Mouse (Mus musculus) myocyte (in vitro differentiated cells): ENCODE data around the gene Fermt2. TPM values are rescaled to one million over a fixed set of nuclear protein-coding genes. Genes with fewer than 3 reads are reported as not detected.

Experiments
- H3K27me3 ChIP-seq: one replicate; pipeline ENCODE4 v1.6.1; 2011; ENCODE audit not compliant: control insufficient read depth, insufficient read depth, insufficient read length
- H3K36me3 ChIP-seq: one replicate; pipeline ENCODE4 v1.6.1; 2011; ENCODE audit not compliant: control insufficient read depth, insufficient read depth
- H3K4me2 ChIP-seq: one replicate; pipeline ENCODE4 v1.6.1; 2011; ENCODE audit warnings: low read depth, control low read depth
- H3K4me3 ChIP-seq: one replicate; pipeline ENCODE4 v1.5.1; 2011; ENCODE audit warnings: mild to moderate bottlenecking, control low read depth, moderate library complexity
- H3K79me2 ChIP-seq: one replicate; pipeline ENCODE4 v1.6.1; 2011; ENCODE audit not compliant: control insufficient read depth, insufficient read depth
- H3ac ChIP-seq: one replicate; pipeline ENCODE4 v1.6.1; 2011; ENCODE audit not compliant: control insufficient read depth, insufficient read length
- CEBPB ChIP-seq: IDR thresholded peaks from 2 replicates; pipeline ENCODE4 v1.6.1; 2011; ENCODE audit warnings: mild to moderate bottlenecking, moderate library complexity; ENCODE audit not compliant: poor library complexity, insufficient read depth, severe bottlenecking
- E2F4 ChIP-seq: IDR thresholded peaks from one replicate; pipeline ENCODE4 v1.6.1; 2011; ENCODE audit warnings: mild to moderate bottlenecking, control low read depth, moderate library complexity; ENCODE audit not compliant: insufficient read depth
- MAX ChIP-seq: IDR thresholded peaks from one replicate; pipeline ENCODE4 v1.6.1; 2011; ENCODE audit warnings: low read depth, mild to moderate bottlenecking, control low read depth
- MYOD1 ChIP-seq, 3 experiments: IDR thresholded peaks; one replicate each; pipeline ENCODE4 v1.6.1; 2011; ENCODE audit warnings: control low read depth in 2 of 3, low read depth in 2 of 3, mild to moderate bottlenecking in 2 of 3, moderate library complexity in 1 of 3; ENCODE audit not compliant: insufficient read length in 2 of 3, control insufficient read depth in 1 of 3
- MYOG ChIP-seq, 3 experiments: IDR thresholded peaks; one replicate each; pipeline ENCODE4 v1.6.1; 2011; ENCODE audit warnings: control low read depth in 2 of 3, low read depth in 2 of 3, mild to moderate bottlenecking in 2 of 3; ENCODE audit not compliant: insufficient read length in 2 of 3, control insufficient read depth in 1 of 3, insufficient read depth in 1 of 3
- POLR2A ChIP-seq: IDR thresholded peaks from one replicate; pipeline ENCODE4 v1.6.1; 2011; ENCODE audit warnings: low read depth, mild to moderate bottlenecking, control low read depth, moderate library complexity; ENCODE audit not compliant: insufficient read length
- POLR2AphosphoS2 ChIP-seq: IDR thresholded peaks from one replicate; pipeline ENCODE4 v1.6.1; 2011; ENCODE audit warnings: low read depth, control low read depth; ENCODE audit not compliant: insufficient read length
- REST ChIP-seq: IDR thresholded peaks from one replicate; pipeline ENCODE4 v1.6.1; 2011; ENCODE audit warnings: mild to moderate bottlenecking, control low read depth, moderate library complexity; ENCODE audit not compliant: insufficient read depth, insufficient read length
- SRF ChIP-seq: IDR thresholded peaks from one replicate; pipeline ENCODE4 v1.6.1; 2011; ENCODE audit warnings: low read depth; ENCODE audit not compliant: control insufficient read depth, insufficient read length
- TCF12 ChIP-seq: IDR thresholded peaks from one replicate; pipeline ENCODE4 v1.6.1; 2011; ENCODE audit warnings: mild to moderate bottlenecking, control low read depth; ENCODE audit not compliant: poor library complexity, insufficient read depth, severe bottlenecking
- TCF3 ChIP-seq: IDR thresholded peaks from one replicate; pipeline ENCODE4 v1.6.1; 2011; ENCODE audit warnings: low read depth, control low read depth; ENCODE audit not compliant: insufficient read length
- USF1 ChIP-seq: IDR thresholded peaks from one replicate; pipeline ENCODE4 v1.6.1; 2011; ENCODE audit warnings: low read depth, mild to moderate bottlenecking, control low read depth, moderate library complexity
- polyA plus RNA-seq: library from polyadenylated mRNA; unstranded; fragments of >200 nt; fragmentation: generic; extraction: Trizol; gene quantifications from one replicate; pipeline ENCODE4 v1.2.1, GENCODE M21; 2012; ENCODE audit warnings: missing spikeins

Gene Fermt2
- polyA plus RNA-seq, 1 experiment = 37.9 TPM

DNA sequence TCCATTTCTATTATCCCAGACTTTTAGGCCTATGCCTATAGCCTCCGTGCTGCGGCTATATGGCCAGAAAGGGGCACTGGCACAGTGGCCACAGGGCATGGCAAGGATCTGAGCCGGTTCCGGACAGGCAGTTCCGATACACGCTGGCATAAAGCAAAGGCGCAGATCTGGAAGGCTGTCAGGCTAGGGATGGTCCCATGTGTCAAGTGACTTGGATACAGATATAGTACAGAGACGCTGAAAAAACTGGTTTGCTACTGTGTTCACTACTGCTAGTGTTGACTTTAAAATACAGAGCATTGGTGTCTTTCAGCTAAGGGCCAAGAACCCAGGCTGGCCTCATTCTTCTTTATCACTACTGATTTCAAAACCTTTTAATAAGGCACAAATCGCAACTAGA, 72.9 kb downstream of the Fermt2 start:
- TF ChIP-seq TCF3 (no peak), E2F4 (no peak), POLR2A (no peak), SRF (no peak), USF1 (no peak), REST (no peak)
- H3K27me3 ChIP-seq = no peaks in the 10 kb centered on the region

DNA sequence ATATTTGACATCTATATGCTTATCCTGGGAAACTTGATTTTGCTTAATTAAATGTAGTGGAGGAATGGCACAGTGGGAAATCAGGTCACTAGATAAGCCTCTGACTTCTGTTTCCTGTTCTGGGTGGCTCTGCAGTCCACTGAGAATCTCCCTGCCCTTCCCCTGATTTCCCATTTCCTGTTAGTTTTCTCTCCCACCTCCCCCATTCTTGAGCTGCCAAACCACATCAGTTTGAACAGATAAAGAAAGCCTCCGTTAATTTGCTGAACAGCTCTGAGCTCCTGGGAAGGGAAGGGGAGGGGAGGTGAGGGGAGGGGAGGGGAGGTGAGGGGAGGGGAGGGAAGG, 73.4 kb downstream of the Fermt2 start:
- H3K4me2 ChIP-seq = no peak overlapping the region
- TF ChIP-seq MYOD1 (IDR thresholded peaks at IDR 0.05; ENCODE audit: control insufficient read depth in 1 of 3, insufficient read length in 2 of 3, low read depth in 2 of 3) (no peak), MAX (no peak), TCF12 (no peak), SRF (no peak), MYOG (IDR thresholded peaks at IDR 0.05; ENCODE audit: control insufficient read depth in 1 of 3, insufficient read depth in 1 of 3, insufficient read length in 2 of 3, low read depth in 2 of 3) (no peak), E2F4 (no peak)

More for the DNA sequence above, 72.9 kb downstream of the Fermt2 start:
- peaks cover 26% of the 10 kb centered on the region for H3K36me3 ChIP-seq
- no peaks in the 10 kb centered on the region for H3K79me2 ChIP-seq
- no peak overlapping the region for H3K4me3 ChIP-seq
- H3ac ChIP-seq = no peak overlapping the region
- no peak overlapping the region for H3K4me2 ChIP-seq

DNA sequence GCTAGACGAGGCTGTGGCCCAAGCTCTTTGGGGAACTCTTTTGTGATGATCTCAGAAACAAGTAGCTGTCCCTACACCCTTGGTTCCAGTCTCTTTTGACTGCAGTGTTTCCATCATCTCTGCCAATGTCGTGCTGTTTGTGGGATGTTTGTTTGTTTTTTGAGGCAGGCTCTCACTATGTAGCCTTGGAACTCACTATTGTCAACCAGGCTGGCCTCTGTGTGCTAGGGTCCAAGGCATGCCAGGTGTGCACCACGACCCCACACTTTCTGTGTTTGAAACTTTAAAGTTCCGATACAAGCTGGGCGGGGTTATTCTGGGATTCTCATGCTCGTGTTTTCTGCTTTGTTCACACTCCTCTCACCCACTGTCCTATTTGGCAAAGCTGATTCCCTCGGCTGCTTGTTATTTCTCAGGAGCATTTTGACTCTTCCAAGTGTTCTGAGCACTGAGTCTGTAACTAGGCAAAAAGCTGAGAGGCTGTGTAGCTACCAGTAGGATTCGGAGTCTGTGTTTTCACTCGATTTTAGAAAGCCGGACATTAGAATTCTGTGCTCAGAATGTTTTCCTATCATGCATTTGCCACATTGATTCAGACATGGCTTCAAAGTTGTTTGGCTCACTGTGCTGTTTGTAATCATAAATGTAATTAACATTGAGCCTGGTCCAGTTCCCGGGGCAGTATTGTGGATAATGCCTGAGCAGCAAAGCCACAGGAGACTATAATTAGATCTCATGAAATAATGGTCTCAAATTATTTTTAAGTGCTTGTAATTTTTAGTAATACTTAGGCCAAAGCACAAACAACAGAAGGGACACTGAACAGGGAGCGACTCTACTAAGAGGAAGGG, 74.0 kb downstream of the Fermt2 start:
- peaks cover 15% of the 10 kb centered on the region for H3K36me3 ChIP-seq
- no peaks in the 10 kb centered on the region for H3K79me2 ChIP-seq
- H3K4me2 ChIP-seq = no peak overlapping the region
- TF ChIP-seq POLR2AphosphoS2 (no peak), TCF3 (no peak), SRF (no peak), E2F4 (no peak), MYOD1 (IDR thresholded peaks at IDR 0.05; ENCODE audit: control insufficient read depth in 1 of 3, insufficient read length in 2 of 3, low read depth in 2 of 3) (no peak), CEBPB (no peak), USF1 (no peak), MAX (no peak), MYOG (IDR thresholded peaks at IDR 0.05; ENCODE audit: control insufficient read depth in 1 of 3, insufficient read depth in 1 of 3, insufficient read length in 2 of 3, low read depth in 2 of 3) (no peak), TCF12 (no peak), POLR2A (no peak), REST (no peak)
- H3K27me3 ChIP-seq = no peaks in the 10 kb centered on the region
- no peak overlapping the region for H3ac ChIP-seq
- no peak overlapping the region for H3K4me3 ChIP-seq

More for the DNA sequence above, 73.4 kb downstream of the Fermt2 start:
- H3K36me3 ChIP-seq = peaks cover 21% of the 10 kb centered on the region
- H3K27me3 ChIP-seq = no peaks in the 10 kb centered on the region
- no peak overlapping the region for H3K4me3 ChIP-seq
- H3K79me2 ChIP-seq = no peaks in the 10 kb centered on the region
- no peak overlapping the region for H3ac ChIP-seq

DNA sequence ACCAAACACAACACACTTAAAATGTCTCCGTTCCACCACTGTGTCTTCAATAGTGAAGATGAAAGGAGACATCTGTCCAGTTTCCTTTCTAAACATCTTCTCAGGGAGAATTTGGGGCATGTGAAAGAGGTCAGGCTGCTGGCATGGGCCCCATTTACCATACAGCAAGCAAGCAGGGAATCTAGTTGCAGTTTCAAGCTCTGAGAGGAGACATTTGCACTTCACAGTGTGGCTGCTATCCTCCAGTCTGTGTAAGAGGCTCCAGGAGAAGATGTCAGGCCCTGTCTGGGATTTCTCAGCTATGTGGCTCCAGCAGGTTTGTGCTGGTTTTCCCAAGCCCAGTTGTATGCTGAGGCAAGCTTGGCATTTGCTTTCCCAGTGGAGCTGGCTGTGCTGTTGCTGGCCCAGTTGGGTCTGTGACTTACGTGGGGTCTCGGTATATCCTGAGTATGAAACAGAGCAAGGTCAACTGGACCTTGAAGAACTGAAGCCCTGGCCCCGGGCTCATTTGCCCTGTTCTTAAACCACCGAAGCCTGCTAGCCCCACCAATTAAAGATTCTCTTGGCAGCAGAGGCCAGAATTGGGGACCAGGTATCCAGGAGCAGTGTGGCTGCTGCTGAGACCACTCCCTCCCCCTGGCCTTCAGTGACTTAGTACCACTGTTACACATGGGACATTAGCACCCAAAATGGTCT, 76.2 kb downstream of the Fermt2 start:
- no peak overlapping the region for H3ac ChIP-seq
- H3K27me3 ChIP-seq = no peaks in the 10 kb centered on the region
- H3K79me2 ChIP-seq = no peaks in the 10 kb centered on the region
- peaks cover 3% of the 10 kb centered on the region for H3K36me3 ChIP-seq
- no peak overlapping the region for H3K4me2 ChIP-seq
- H3K4me3 ChIP-seq = no peak overlapping the region
- TF ChIP-seq MYOG (IDR thresholded peaks at IDR 0.05; ENCODE audit: control insufficient read depth in 1 of 3, insufficient read depth in 1 of 3, insufficient read length in 2 of 3, low read depth in 2 of 3) (no peak), POLR2A (no peak), MAX (no peak), POLR2AphosphoS2 (no peak), CEBPB (no peak), REST (no peak)

DNA sequence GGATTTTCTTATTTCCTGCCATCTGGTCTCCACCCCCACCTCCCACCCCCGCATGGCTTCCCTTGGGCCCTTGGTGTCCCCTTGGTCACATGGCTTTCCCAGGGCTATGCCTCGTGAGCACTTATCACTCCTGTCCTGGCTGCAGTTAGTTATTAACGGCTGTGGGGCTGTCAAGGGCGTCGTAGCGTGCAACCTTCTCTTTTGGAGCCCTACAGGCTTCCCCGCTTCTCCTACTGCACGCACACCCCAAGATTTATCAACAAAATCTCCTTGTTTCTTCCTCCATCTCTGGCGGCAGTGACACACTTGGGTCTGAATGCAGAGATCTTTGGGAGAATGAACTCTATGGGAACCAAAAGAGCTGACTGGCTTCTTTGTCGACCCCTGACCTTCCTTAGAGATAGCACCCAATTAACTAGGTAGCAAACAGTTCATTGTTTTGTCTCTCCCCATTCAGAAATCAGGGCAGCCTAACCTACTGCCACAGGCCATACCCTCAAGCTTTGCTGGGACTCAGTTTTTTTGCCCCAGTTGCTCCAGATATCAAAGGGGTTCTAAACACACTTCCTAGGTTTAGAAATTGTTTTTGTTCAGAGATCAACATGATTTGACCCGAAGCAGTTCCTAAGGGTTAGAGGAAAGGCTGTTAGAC, 76.9 kb downstream of the Fermt2 start:
- H3K27me3 ChIP-seq = no peaks in the 10 kb centered on the region
- H3K4me2 ChIP-seq = no peak overlapping the region
- H3K36me3 ChIP-seq = peaks cover 3% of the 10 kb centered on the region
- H3K79me2 ChIP-seq = no peaks in the 10 kb centered on the region
- TF ChIP-seq REST (no peak), MYOD1 (IDR thresholded peaks at IDR 0.05; ENCODE audit: control insufficient read depth in 1 of 3, insufficient read length in 2 of 3, low read depth in 2 of 3) (no peak), MYOG (IDR thresholded peaks at IDR 0.05; ENCODE audit: control insufficient read depth in 1 of 3, insufficient read depth in 1 of 3, insufficient read length in 2 of 3, low read depth in 2 of 3) (no peak), MAX (no peak)
- no peak overlapping the region for H3ac ChIP-seq
- H3K4me3 ChIP-seq = no peak overlapping the region
